Mouse (Mus musculus): ENCODE results near the gene Nrcam.
A peak's percentile ranks its signal among the peaks of the same experiment; 100 is the strongest.

Gene Nrcam

GRCm38 (mm10) chr12:44371076-44371710, 42.5 kb downstream of the Nrcam start:
- no peak for DNase-seq

GRCm38 (mm10) chr12:44375956-44376355, 47.3 kb downstream of the Nrcam start:
- no peak for DNase-seq

GRCm38 (mm10) chr12:44378431-44379161, 49.9 kb downstream of the Nrcam start:
- no peak for DNase-seq

- DNase-seq: no peak
These were observed 52.1 kb downstream of the Nrcam start for GRCm38 (mm10) chr12:44380805-44381204.

GRCm38 (mm10) chr12:44386398-44386797, 57.7 kb downstream of the Nrcam start:
- DNase-seq: no peak

- no peak for DNase-seq
These were observed 59.5 kb downstream of the Nrcam start for GRCm38 (mm10) chr12:44388220-44388619.

GRCm38 (mm10) chr12:44390391-44391137, 61.9 kb downstream of the Nrcam start:
- no peak for DNase-seq

- DNase-seq: peak; percentile 42
These were observed 66.2 kb downstream of the Nrcam start for GRCm38 (mm10) chr12:44394901-44395300.

- DNase-seq: no peak
These were observed 69.1 kb downstream of the Nrcam start for GRCm38 (mm10) chr12:44397782-44398181.

- DNase-seq: no peak
These were observed 73.4 kb downstream of the Nrcam start for GRCm38 (mm10) chr12:44402134-44402533.

- DNase-seq: no peak
These were observed 74.6 kb downstream of the Nrcam start for GRCm38 (mm10) chr12:44403270-44403669.

- no peak for DNase-seq
These were observed 75.2 kb downstream of the Nrcam start for GRCm38 (mm10) chr12:44403731-44404424.

- no peak for DNase-seq
These were observed 81.1 kb downstream of the Nrcam start for GRCm38 (mm10) chr12:44409786-44410185.

- DNase-seq: no peak
These were observed 82.3 kb downstream of the Nrcam start for GRCm38 (mm10) chr12:44411031-44411430.

GRCm38 (mm10) chr12:44422154-44422866, 93.6 kb downstream of the Nrcam start:
- no peak for DNase-seq

- no peak for DNase-seq
These were observed 94.2 kb downstream of the Nrcam start for GRCm38 (mm10) chr12:44422867-44423255.

- DNase-seq: no peak
These were observed 95.3 kb downstream of the Nrcam start for GRCm38 (mm10) chr12:44424011-44424410.

GRCm38 (mm10) chr12:44425040-44425439, 96.4 kb downstream of the Nrcam start:
- DNase-seq: peak; percentile 21

- peak; percentile 17 for DNase-seq
These were observed 101.7 kb downstream of the Nrcam start for GRCm38 (mm10) chr12:44430335-44430734.

GRCm38 (mm10) chr12:44430996-44431395, 102.3 kb downstream of the Nrcam start:
- peak; percentile 59 for DNase-seq

GRCm38 (mm10) chr12:44432727-44433126, 104.0 kb downstream of the Nrcam start:
- DNase-seq: no peak

GRCm38 (mm10) chr12:44437046-44437827, 108.6 kb downstream of the Nrcam start:
- DNase-seq: no peak
